Mouse (Mus musculus) cerebellum, postnatal 36 days (tissue): ENCODE results near the gene Olfr1251.
"Not testable (repeated sequence)": the region's sequence is repeated elsewhere in the genome, so short reads cannot be mapped to it uniquely, and the experiment has no call there.

Experiments
- DNase-seq, 2 experiments: peaks; one replicate each; pipeline ENCODE4 v3.0.0; 2021 to 2022; ENCODE audit warnings: mixed read lengths in 2 of 2

Gene Olfr1251

GRCm38 (mm10) chr2:89671836-89672235 is at the start of gene Olfr1251:
Olfr1251 (minus strand) TSS chr2:89671936.
- DNase-seq, result no peak

GRCm38 (mm10) chr2:89691980-89692379 is 20.2 kb upstream of the Olfr1251 start:
- DNase-seq, result no peak

- no peak for DNase-seq
Measured at GRCm38 (mm10) chr2:89661367-89661766, 10.4 kb downstream of the Olfr1251 start, which contains the start of gene Olfr1250. Olfr1250 (minus strand) TSS chr2:89661467.

- no peak for DNase-seq
Measured at GRCm38 (mm10) chr2:89634883-89635282, 36.9 kb downstream of the Olfr1251 start, which contains the start of gene Olfr1249. Olfr1249 (minus strand) TSS chr2:89634983.

- DNase-seq, result not testable (repeated sequence)
Measured at GRCm38 (mm10) chr2:89618145-89618544, 53.6 kb downstream of the Olfr1251 start, which contains the start of gene Olfr1248. Olfr1248 (minus strand) TSS chr2:89618245.
